Mouse (Mus musculus) cerebellum, adult 18-20 months (tissue): ENCODE results near the gene E130309D02Rik.
A peak's percentile ranks its signal among the peaks of the same experiment; 100 is the strongest.

Experiments used
- DNase-seq, 2 experiments: peaks; one replicate each; pipeline ENCODE4 v3.0.0; 2021

Gene E130309D02Rik

GRCm38 (mm10) chr5:143314730-143315513 lies at the start of gene E130309D02Rik:
E130309D02Rik (minus strand) TSS chr5:143315360.
- peak; percentile 83 to 98 for DNase-seq

- no peak for DNase-seq
Measured at GRCm38 (mm10) chr5:143363678-143364615, 48.8 kb upstream of the E130309D02Rik start.

- no peak for DNase-seq
Measured at GRCm38 (mm10) chr5:143361428-143361827, 46.3 kb upstream of the E130309D02Rik start.

- DNase-seq, result no peak
Measured at GRCm38 (mm10) chr5:143360000-143360399, 44.8 kb upstream of the E130309D02Rik start.

GRCm38 (mm10) chr5:143359263-143359662 lies 44.1 kb upstream of the E130309D02Rik start:
- DNase-seq, result no peak

- DNase-seq, result no peak
Measured at GRCm38 (mm10) chr5:143357564-143357963, 42.4 kb upstream of the E130309D02Rik start.

- no peak for DNase-seq
Measured at GRCm38 (mm10) chr5:143356686-143357388, 41.7 kb upstream of the E130309D02Rik start, which contains the start of gene Grid2ip. Grid2ip (plus strand) TSS chr5:143357338.

GRCm38 (mm10) chr5:143356017-143356416 lies 40.9 kb upstream of the E130309D02Rik start:
- DNase-seq, result no peak

- DNase-seq, result no peak
Measured at GRCm38 (mm10) chr5:143346367-143346766, 31.2 kb upstream of the E130309D02Rik start.

GRCm38 (mm10) chr5:143339603-143340002 lies 24.4 kb upstream of the E130309D02Rik start:
- no peak for DNase-seq

- DNase-seq, result no peak
Measured at GRCm38 (mm10) chr5:143336559-143336958, 21.4 kb upstream of the E130309D02Rik start.

- DNase-seq, result no peak
Measured at GRCm38 (mm10) chr5:143335089-143335460, 19.9 kb upstream of the E130309D02Rik start.

GRCm38 (mm10) chr5:143334418-143335088 lies 19.4 kb upstream of the E130309D02Rik start:
- DNase-seq, result no peak

- peak; percentile 80 to 85 for DNase-seq
Measured at GRCm38 (mm10) chr5:143333872-143334271, 18.7 kb upstream of the E130309D02Rik start.

GRCm38 (mm10) chr5:143328690-143329495 lies 13.7 kb upstream of the E130309D02Rik start, which contains the start of gene Zdhhc4:
Zdhhc4 (minus strand) TSS chr5:143329256.
- DNase-seq, result peak; percentile 91 to 96

GRCm38 (mm10) chr5:143317288-143317610 lies 2.1 kb upstream of the E130309D02Rik start:
- DNase-seq, result no peak

GRCm38 (mm10) chr5:143316605-143317287 lies 1.6 kb upstream of the E130309D02Rik start:
- DNase-seq, result peak in 1 of 2 experiments; percentile 30

- no peak for DNase-seq
Measured at GRCm38 (mm10) chr5:143315514-143315888, 341 bp upstream of the E130309D02Rik start.

- no peak for DNase-seq
Measured at GRCm38 (mm10) chr5:143314183-143314729, 904 bp downstream of the E130309D02Rik start.

- peak; percentile 82 to 86 for DNase-seq
Measured at GRCm38 (mm10) chr5:143311886-143312285, 3.3 kb downstream of the E130309D02Rik start.
